Mouse (Mus musculus) spleen, postnatal 10 days (tissue): ENCODE results near the gene Cpsf6.
"Not testable (repeated sequence)": the region's sequence is repeated elsewhere in the genome, so short reads cannot be mapped to it uniquely, and the experiment has no call there.

Experiments
- DNase-seq, 2 experiments: peaks; one replicate each; pipeline ENCODE4 v3.0.0; 2021 to 2022; ENCODE audit warnings: low spot score in 2 of 2

Cpsf6 gene

DNA sequence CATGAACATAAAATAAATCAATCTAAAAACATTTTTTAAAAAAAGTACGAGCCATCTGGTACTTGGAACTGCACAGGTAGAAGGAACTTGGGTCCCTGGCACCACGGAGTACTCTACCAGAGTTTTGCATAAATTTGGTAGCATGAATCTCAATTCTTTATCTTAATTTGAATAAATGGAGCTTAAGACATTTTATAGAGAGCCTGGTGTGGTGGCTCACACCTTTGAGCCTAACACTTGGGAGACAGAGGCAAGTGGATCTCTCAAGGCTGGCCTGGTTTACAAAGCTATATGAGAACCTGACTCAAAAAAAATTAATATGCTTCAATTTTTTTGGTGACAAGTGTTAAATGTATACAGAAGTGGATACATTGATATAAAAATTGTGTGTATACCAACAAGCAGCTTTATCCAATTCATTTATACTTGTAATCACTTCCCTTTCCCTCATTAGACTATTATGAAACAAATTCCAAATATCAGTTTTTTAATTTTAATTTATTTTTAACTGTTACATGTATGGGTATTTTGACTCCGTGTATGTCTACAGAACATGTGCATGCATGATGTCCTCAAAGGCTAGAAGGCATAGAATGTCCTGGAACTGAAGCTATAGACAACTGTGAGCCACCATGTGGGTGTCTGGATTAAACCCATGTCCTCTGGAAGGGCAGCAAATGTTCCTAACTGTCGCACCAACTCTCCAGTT is 20.6 kb upstream of the Cpsf6 start:
- no peak for DNase-seq

DNA sequence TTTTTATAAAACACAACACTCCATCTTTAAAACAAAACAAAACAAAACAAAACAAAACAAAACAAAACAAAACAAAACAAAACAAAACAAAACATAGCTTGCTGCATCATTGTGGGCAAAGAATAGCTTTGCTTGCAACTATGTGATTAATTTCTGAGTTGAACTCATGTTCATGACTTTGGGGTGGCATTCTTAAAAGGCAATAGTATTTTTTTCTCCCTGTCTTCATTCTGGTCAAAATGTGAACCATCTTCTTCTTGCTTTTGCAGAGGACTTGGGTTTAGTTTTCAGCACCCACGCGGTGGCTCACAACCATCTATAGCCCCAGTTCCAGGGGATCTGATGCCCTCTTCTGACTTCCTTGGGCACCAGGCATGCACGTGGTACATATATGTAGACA is 20.0 kb upstream of the Cpsf6 start:
- no peak for DNase-seq

DNA sequence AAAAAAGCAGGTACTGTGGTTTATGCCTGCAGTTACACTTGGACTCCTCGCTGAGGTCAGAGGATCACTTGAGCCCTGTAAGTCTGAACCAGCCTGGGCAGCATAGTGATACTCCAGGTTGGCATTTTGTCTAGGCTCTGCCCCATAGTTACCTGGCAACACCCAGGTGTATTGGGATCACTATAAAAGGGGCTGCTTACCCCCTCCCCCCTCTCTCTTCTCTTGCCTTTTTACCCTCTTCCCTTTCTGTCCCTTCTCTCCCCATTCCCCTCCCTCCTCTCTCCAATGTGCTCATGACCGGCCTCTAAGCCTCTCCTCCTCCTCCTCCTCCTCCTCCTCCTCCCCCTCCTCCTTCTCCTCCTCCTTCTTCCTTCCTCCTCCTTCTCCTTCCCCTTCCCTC is 19.4 kb upstream of the Cpsf6 start:
- no peak for DNase-seq

GRCm38 (mm10) chr10:117398044-117398780 is 18.4 kb upstream of the Cpsf6 start:
- DNase-seq = peak; percentile 20 to 38

GRCm38 (mm10) chr10:117397106-117397625 is 17.4 kb upstream of the Cpsf6 start:
- no peak for DNase-seq

DNA sequence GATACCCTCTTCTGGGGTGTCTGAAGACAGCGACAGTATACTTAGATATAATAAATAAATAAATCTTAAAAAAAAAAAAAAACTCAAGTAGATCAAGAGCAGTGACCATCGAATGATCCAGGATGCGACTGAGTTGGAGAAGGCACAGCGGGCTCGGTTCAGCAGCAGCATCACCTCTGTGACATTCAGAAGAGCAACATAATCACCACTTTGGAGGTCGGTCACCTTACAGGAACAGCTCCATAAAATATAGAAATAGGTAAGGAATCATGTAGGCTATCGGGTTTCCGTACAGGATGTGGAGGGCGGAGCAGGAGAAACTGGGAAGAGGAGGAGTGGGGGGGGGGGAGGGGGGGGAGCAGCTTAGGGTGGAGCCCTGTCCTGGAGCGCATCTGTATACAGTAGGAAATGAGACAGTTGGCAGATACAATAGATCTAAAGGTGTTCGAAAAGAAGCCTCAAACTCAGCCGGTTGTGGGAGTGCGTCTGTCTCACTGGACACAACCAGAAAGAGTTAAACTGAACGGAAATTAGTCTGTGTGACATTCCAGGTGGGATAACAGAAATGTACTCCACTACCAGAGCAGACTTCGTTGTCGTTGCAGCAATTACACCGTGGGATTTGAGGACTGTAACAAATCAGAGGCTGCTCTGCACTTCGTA is 16.7 kb upstream of the Cpsf6 start:
- no peak for DNase-seq

- DNase-seq = no peak
These were observed 16.0 kb upstream of the Cpsf6 start for GRCm38 (mm10) chr10:117395801-117396200.

GRCm38 (mm10) chr10:117394738-117395550 is 15.1 kb upstream of the Cpsf6 start:
- no peak for DNase-seq

GRCm38 (mm10) chr10:117393891-117394395 is 14.1 kb upstream of the Cpsf6 start:
- no peak for DNase-seq

DNA sequence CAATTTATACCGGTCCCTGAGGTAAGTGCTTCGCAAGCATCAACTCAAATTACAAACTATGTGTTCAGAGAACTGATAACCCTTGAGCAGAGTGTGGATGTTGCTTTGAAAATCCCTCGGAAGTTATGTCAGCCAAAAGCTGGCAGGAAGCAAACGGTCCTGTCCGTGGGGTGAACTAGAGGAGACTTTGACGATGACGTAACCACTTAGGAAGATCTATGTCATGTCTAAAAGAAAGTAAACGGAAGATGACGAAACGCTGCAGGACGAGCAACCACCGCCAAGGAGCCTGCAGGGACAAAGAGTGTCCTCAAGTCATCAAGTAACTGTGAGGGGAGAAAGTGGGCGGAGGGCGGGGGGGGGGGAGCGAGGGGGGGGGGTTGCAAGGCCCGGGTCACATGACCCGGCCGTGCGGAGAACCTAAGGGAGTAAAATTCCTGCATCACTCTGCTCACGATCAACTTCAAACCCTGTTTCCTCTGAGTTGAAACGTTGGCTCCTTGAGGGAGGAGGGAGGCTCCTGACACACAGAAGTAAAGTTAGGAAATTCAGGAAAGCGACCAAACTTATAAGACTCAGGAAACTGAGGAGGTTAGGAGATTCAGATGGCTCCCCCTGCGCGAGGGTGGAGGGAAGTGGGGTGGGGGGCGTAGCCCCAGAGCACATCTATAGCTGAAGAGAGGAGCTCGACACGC is 13.5 kb upstream of the Cpsf6 start:
- DNase-seq = peak; percentile 26 to 39

- no peak for DNase-seq
These were observed 13.0 kb upstream of the Cpsf6 start for GRCm38 (mm10) chr10:117392832-117393195.

DNA sequence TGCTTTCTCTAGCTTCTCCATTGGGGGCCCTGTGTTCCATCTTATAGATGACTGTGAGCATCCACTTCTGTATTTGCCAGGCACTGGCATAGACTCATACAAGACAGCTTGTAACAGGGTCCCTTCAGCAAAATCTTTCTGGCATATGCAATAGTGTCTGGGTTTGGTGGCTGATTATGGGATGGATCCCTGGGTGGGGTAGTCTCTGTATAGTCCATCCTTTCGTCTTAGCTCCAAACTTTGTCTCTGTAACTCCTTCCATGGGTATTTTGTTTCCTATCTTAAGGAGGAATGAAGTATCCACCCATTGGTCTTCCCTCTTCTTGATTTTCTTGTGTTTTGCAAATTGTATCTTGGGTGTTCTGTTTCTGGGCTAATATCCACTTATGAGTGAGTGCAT is 12.6 kb upstream of the Cpsf6 start:
- not testable (repeated sequence) for DNase-seq

DNA sequence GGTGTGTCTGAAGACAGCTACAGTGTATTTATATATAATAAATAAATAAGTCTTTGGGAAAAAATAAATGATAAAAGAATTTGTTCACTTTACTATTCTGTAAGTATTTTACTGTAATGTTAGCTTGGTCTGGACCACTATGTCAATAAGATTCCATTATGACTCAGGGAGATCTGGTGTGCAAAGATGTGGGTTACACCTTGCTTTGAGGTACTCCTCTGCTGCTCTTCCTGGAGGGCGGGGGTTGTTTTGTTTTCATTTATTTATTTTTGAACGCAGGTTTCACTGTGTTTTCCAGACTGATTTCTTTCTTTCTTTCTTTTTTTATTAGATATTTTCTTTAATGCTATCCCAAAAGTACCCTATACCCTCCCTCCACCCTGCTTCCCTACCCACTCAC is 12.0 kb upstream of the Cpsf6 start:
- DNase-seq = no peak

GRCm38 (mm10) chr10:117391057-117391456 is 11.2 kb upstream of the Cpsf6 start:
- DNase-seq = no peak

- DNase-seq = no peak
These were observed 10.4 kb upstream of the Cpsf6 start for GRCm38 (mm10) chr10:117389904-117390875.

DNA sequence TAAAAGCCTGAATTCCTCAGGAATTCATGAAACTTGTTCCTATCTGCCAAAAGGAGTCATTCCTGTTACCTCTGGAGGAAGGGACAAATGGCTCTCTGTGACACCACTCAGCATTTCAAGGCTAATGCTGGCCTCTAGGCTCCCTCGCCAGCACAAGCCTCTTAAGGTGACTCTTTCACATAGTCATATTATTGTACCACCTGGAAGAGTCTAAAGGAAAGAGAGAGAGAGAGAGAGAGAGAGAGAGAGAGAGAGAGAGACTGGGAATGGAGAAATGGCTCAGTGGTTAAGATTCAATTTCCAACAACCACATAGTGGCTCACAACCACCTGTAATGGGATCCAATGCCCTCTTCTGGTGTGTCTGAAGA is 9.5 kb upstream of the Cpsf6 start:
- DNase-seq = no peak

- no peak for DNase-seq
These were observed 9.0 kb upstream of the Cpsf6 start for GRCm38 (mm10) chr10:117388637-117389370.

- not testable (repeated sequence) for DNase-seq
These were observed 8.3 kb upstream of the Cpsf6 start for GRCm38 (mm10) chr10:117387961-117388636.

GRCm38 (mm10) chr10:117386981-117387380 is 7.2 kb upstream of the Cpsf6 start:
- DNase-seq = no peak
